Mouse (Mus musculus): Measurements from ENCODE around the gene Cmtm8. TPM values are rescaled to one million over a fixed set of nuclear protein-coding genes. Genes with fewer than 3 reads are reported as not detected.
A peak's percentile ranks its signal among the peaks of the same experiment; 100 is the strongest.

Gene Cmtm8
- polyA plus RNA-seq, 1 experiment from 2014 or later: 24.8 TPM

DNA sequence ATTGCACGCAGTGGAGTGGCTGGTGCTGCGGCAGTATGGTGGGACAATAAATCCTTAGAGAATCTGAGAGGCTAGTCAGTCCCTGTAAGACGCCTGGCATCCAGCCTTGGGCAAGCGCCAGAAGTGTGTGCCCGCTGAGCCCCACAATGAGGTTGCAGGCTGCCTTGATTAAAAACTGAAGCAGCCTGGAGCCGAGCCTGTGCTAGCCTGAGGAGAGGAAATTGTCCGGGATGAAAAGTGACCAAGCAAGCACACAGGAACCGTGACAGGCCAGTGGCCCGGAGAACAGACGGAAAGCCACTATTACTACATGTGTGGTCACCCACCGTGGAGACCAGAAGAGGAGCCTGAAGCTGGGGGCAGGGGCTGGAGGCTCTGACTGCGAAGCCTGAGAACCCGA, 76.9 kb downstream of the Cmtm8 start:
- DNase-seq (ENCODE audit: low spot score): no peak

GRCm38 (mm10) chr9:114763341-114763740, 80.6 kb downstream of the Cmtm8 start:
- no peak for DNase-seq (ENCODE audit: low spot score)
- Histone ChIP-seq H3K27ac (ENCODE audit: low read depth, low read length) (no peak overlapping the region), H3K36me3 (ENCODE audit: control insufficient read depth, insufficient read depth, low read length) (peaks cover 5% of the 10 kb centered on the region; the same call in 1 of the 2 replicates), H3K27me3 (replicated peaks; ENCODE audit: control insufficient read depth, insufficient read depth, low read length) (no peaks in the 10 kb centered on the region), H3K4me3 (ENCODE audit: low read depth, low read length) (no peak overlapping the region), H3K9ac (ENCODE audit: low read depth, low read length) (no peak overlapping the region), H3K4me2 (no peak overlapping the region), H3K4me1 (replicated peaks; ENCODE audit: control insufficient read depth, insufficient read depth, low read length) (no peaks in the 10 kb centered on the region; the same call in 1 of the 2 replicates), H3K9me3 (ENCODE audit: control insufficient read depth, low read length) (no peaks in the 10 kb centered on the region)
- no peak for ATAC-seq (replicated peaks; ENCODE audit: low FRiP score)
- WGBS: 65% methylated on average over 13 of the region's 13 CpGs

More for the DNA sequence above, 76.9 kb downstream of the Cmtm8 start:
- Histone ChIP-seq H3K4me1 (replicated peaks; ENCODE audit: control insufficient read depth, insufficient read depth, low read length) (no peaks in the 10 kb centered on the region; the same call in 1 of the 2 replicates), H3K27me3 (replicated peaks; ENCODE audit: control insufficient read depth, insufficient read depth, low read length) (no peaks in the 10 kb centered on the region), H3K4me2 (no peak overlapping the region), H3K9ac (ENCODE audit: low read depth, low read length) (no peak overlapping the region), H3K27ac (ENCODE audit: low read depth, low read length) (no peak overlapping the region), H3K4me3 (ENCODE audit: low read depth, low read length) (no peak overlapping the region), H3K36me3 (ENCODE audit: control insufficient read depth, insufficient read depth, low read length) (peaks cover 13% of the 10 kb centered on the region; the same call in 1 of the 2 replicates), H3K9me3 (ENCODE audit: control insufficient read depth, low read length) (no peaks in the 10 kb centered on the region)
- ATAC-seq (replicated peaks; ENCODE audit: low FRiP score): no peak
- whole genome bisulfite sequencing: 79% methylated on average over 13 of the region's 13 CpGs

DNA sequence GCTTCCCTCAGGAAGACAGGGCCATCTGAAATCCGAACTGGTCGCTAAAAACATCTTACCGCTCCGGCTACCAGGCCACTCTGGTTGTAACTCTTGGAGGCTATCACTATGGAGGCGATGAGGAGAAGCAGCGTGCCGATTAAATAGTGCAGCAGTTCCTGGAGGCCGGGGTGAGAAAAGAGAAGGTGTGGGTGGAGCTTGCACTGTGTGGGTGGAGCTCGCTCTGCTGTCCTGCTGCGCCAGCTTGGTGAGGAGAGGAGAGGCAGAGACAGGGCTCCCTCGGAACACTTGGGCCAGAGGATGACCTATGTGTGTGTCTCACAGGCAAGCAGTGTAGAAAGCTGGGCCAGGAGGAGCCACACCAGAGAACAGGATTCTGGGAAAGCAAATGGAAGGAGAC, 82.1 kb downstream of the Cmtm8 start:
- H3K4me1 ChIP-seq (replicated peaks; ENCODE audit: control insufficient read depth, insufficient read depth, low read length): no peaks in the 10 kb centered on the region
- H3K9ac ChIP-seq (ENCODE audit: low read depth, low read length): no peak overlapping the region
- H3K4me3 ChIP-seq (ENCODE audit: low read depth, low read length): no peak overlapping the region
- H3K9me3 ChIP-seq (ENCODE audit: control insufficient read depth, low read length): no peaks in the 10 kb centered on the region
- no peaks in the 10 kb centered on the region for H3K27me3 ChIP-seq (replicated peaks; ENCODE audit: control insufficient read depth, insufficient read depth, low read length)
- DNase-seq (ENCODE audit: low spot score): no peak
- no peak for ATAC-seq (replicated peaks; ENCODE audit: low FRiP score)
- 81% methylated on average over 11 of the region's 11 CpGs for WGBS
- no peak overlapping the region for H3K4me2 ChIP-seq
- H3K36me3 ChIP-seq (ENCODE audit: control insufficient read depth, insufficient read depth, low read length): peaks cover 9% of the 10 kb centered on the region; the same call in 1 of the 2 replicates
- no peak overlapping the region for H3K27ac ChIP-seq (ENCODE audit: low read depth, low read length)

GRCm38 (mm10) chr9:114760353-114760752, 83.6 kb downstream of the Cmtm8 start:
- ATAC-seq (replicated peaks; ENCODE audit: low FRiP score): no peak
- Histone ChIP-seq H3K4me2 (no peak overlapping the region), H3K27ac (ENCODE audit: low read depth, low read length) (no peak overlapping the region), H3K4me3 (ENCODE audit: low read depth, low read length) (no peak overlapping the region), H3K27me3 (replicated peaks; ENCODE audit: control insufficient read depth, insufficient read depth, low read length) (no peaks in the 10 kb centered on the region), H3K9ac (ENCODE audit: low read depth, low read length) (no peak overlapping the region), H3K4me1 (replicated peaks; ENCODE audit: control insufficient read depth, insufficient read depth, low read length) (no peaks in the 10 kb centered on the region), H3K36me3 (ENCODE audit: control insufficient read depth, insufficient read depth, low read length) (peaks cover 10% of the 10 kb centered on the region; the same call in 1 of the 2 replicates), H3K9me3 (ENCODE audit: control insufficient read depth, low read length) (no peaks in the 10 kb centered on the region)
- DNase-seq (ENCODE audit: low spot score): no peak
- 80% methylated on average over 5 of the region's 5 CpGs for WGBS

DNA sequence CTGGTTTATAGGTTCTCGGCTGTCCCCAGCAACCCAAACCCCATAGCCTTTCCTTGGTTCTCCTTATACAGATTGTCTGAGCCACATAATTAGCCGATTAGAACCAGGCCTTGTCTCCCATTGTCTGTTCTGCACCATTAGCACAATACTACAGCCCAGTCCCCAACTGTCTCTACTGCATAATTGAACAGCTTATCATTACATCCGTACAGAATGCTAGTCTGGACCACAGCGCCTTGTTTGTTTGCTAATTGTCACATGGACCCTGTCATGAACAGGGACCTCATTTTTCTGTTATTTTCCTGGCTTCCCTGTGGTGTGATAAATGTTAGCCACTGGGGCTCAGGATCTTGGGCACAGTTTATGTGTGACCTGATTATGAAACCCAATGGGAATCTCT, 84.1 kb downstream of the Cmtm8 start:
- no peak overlapping the region for H3K4me2 ChIP-seq
- no peak overlapping the region for H3K4me3 ChIP-seq (ENCODE audit: low read depth, low read length)
- DNase-seq (ENCODE audit: low spot score) (no peak), ATAC-seq (replicated peaks; ENCODE audit: low FRiP score) (no peak)
- WGBS: 85% methylated on average over 4 of the region's 4 CpGs
- H3K36me3 ChIP-seq (ENCODE audit: control insufficient read depth, insufficient read depth, low read length): peaks cover 12% of the 10 kb centered on the region; the same call in 1 of the 2 replicates
- H3K9me3 ChIP-seq (ENCODE audit: control insufficient read depth, low read length): no peaks in the 10 kb centered on the region
- H3K27ac ChIP-seq (ENCODE audit: low read depth, low read length): no peak overlapping the region
- no peaks in the 10 kb centered on the region for H3K27me3 ChIP-seq (replicated peaks; ENCODE audit: control insufficient read depth, insufficient read depth, low read length)
- H3K9ac ChIP-seq (ENCODE audit: low read depth, low read length): no peak overlapping the region
- H3K4me1 ChIP-seq (replicated peaks; ENCODE audit: control insufficient read depth, insufficient read depth, low read length): no peaks in the 10 kb centered on the region

- no peak overlapping the region for H3K9ac ChIP-seq (ENCODE audit: low read depth, low read length)
- peaks cover 12% of the 10 kb centered on the region; the same call in 1 of the 2 replicates for H3K36me3 ChIP-seq (ENCODE audit: control insufficient read depth, insufficient read depth, low read length)
- no peak for DNase-seq (ENCODE audit: low spot score)
- no peaks in the 10 kb centered on the region for H3K4me1 ChIP-seq (replicated peaks; ENCODE audit: control insufficient read depth, insufficient read depth, low read length)
- 78% methylated on average over 5 of the region's 5 CpGs for WGBS
- H3K27ac ChIP-seq (ENCODE audit: low read depth, low read length): no peak overlapping the region
- H3K4me3 ChIP-seq (ENCODE audit: low read depth, low read length): no peak overlapping the region
- no peak for ATAC-seq (replicated peaks; ENCODE audit: low FRiP score)
- no peak overlapping the region for H3K4me2 ChIP-seq
- no peaks in the 10 kb centered on the region for H3K9me3 ChIP-seq (ENCODE audit: control insufficient read depth, low read length)
- no peaks in the 10 kb centered on the region for H3K27me3 ChIP-seq (replicated peaks; ENCODE audit: control insufficient read depth, insufficient read depth, low read length)
Measured at GRCm38 (mm10) chr9:114758801-114759200, 85.2 kb downstream of the Cmtm8 start.

DNA sequence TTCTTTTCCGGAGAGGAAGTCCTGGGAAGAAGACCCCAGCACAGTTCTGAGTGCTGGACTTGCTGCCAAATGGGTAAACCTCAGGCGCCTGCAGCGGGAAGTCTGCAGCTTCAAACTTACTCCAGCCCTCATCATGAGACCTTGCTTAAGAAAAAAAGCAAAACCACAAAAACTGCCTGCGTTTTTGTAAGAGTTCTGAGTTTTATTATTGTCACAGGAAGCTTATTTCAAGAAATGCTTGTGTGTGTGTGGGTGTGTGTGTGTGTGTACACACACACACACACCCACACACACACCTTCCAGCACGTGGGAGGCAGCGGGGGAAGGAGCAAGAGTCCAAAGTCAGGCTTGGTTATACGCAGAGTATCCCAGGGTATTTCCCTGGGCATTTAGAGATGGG, 85.7 kb downstream of the Cmtm8 start:
- Histone ChIP-seq H3K9ac (ENCODE audit: low read depth, low read length) (no peak overlapping the region), H3K27ac (ENCODE audit: low read depth, low read length) (no peak overlapping the region), H3K27me3 (replicated peaks; ENCODE audit: control insufficient read depth, insufficient read depth, low read length) (no peaks in the 10 kb centered on the region), H3K36me3 (ENCODE audit: control insufficient read depth, insufficient read depth, low read length) (peaks cover 12% of the 10 kb centered on the region; the same call in 1 of the 2 replicates), H3K9me3 (ENCODE audit: control insufficient read depth, low read length) (no peaks in the 10 kb centered on the region), H3K4me3 (ENCODE audit: low read depth, low read length) (no peak overlapping the region), H3K4me1 (replicated peaks; ENCODE audit: control insufficient read depth, insufficient read depth, low read length) (no peaks in the 10 kb centered on the region; the same call in 1 of the 2 replicates), H3K4me2 (no peak overlapping the region)
- 74% methylated on average over 7 of the region's 7 CpGs for WGBS
- ATAC-seq (replicated peaks; ENCODE audit: low FRiP score): no peak
- DNase-seq (ENCODE audit: low spot score): no peak

- no peaks in the 10 kb centered on the region; the same call in 1 of the 2 replicates for H3K4me1 ChIP-seq (replicated peaks; ENCODE audit: control insufficient read depth, insufficient read depth, low read length)
- ATAC-seq (replicated peaks; ENCODE audit: low FRiP score) (peak; percentile 90), DNase-seq (ENCODE audit: low spot score) (peak; percentile 89)
- peaks cover 11% of the 10 kb centered on the region for H3K36me3 ChIP-seq (ENCODE audit: control insufficient read depth, insufficient read depth, low read length)
- peak overlapping the region; percentile 69 for H3K9ac ChIP-seq (ENCODE audit: low read depth, low read length)
- H3K4me2 ChIP-seq: peak overlapping the region; percentile 83
- H3K27me3 ChIP-seq (replicated peaks; ENCODE audit: control insufficient read depth, insufficient read depth, low read length): no peaks in the 10 kb centered on the region
- H3K4me3 ChIP-seq (ENCODE audit: low read depth, low read length): peak overlapping the region; percentile 60
- H3K27ac ChIP-seq (ENCODE audit: low read depth, low read length): no peak overlapping the region
- H3K9me3 ChIP-seq (ENCODE audit: control insufficient read depth, low read length): no peaks in the 10 kb centered on the region
- WGBS: 7% methylated on average over 36 of the region's 36 CpGs
Measured at GRCm38 (mm10) chr9:114752863-114753484, 91.0 kb downstream of the Cmtm8 start.

DNA sequence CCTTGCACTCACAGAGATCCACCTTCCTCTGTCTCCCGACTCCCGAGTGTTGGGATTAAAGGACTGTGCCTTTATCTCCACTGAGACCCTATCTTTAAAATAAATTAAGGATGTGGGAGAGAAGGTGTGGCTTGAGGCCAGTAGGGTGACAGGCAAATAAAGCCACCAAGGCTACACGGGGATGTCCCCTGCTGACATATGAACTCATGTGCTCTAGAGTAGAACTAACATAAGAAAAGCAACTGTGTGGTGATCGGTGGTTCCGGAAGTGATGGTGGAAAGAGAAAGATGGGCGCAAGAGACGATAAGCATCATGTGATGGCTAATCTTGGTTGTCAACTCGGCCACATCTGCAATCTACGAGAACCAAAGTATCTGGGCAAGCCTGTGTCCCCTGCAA, 91.6 kb downstream of the Cmtm8 start:
- no peak overlapping the region for H3K27ac ChIP-seq (ENCODE audit: low read depth, low read length)
- 66% methylated on average over 9 of the region's 9 CpGs for WGBS
- H3K4me1 ChIP-seq (replicated peaks; ENCODE audit: control insufficient read depth, insufficient read depth, low read length): no peaks in the 10 kb centered on the region; the same call in 1 of the 2 replicates
- no peak overlapping the region for H3K4me3 ChIP-seq (ENCODE audit: low read depth, low read length)
- H3K9ac ChIP-seq (ENCODE audit: low read depth, low read length): no peak overlapping the region
- no peaks in the 10 kb centered on the region for H3K9me3 ChIP-seq (ENCODE audit: control insufficient read depth, low read length)
- DNase-seq (ENCODE audit: low spot score) (no peak), ATAC-seq (replicated peaks; ENCODE audit: low FRiP score) (peak; percentile 1; the same call in 1 of the 2 replicates)
- peak overlapping the region; percentile 83; the same call in 1 of the 2 replicates for H3K4me2 ChIP-seq
- H3K36me3 ChIP-seq (ENCODE audit: control insufficient read depth, insufficient read depth, low read length): peaks cover 16% of the 10 kb centered on the region
- H3K27me3 ChIP-seq (replicated peaks; ENCODE audit: control insufficient read depth, insufficient read depth, low read length): no peaks in the 10 kb centered on the region
